Mouse (Mus musculus) gastrocnemius, postnatal 36 days (tissue): ENCODE results near the gene Car12. TPM values are rescaled to one million over a fixed set of nuclear protein-coding genes. Genes with fewer than 3 reads are reported as not detected.

Source experiments
- DNase-seq, 2 experiments: peaks; one replicate each; pipeline ENCODE4 v3.0.0; 2022
- intact Hi-C: fragments of 180-260 bp; cut with DNase I; formaldehyde crosslinking; loops from one replicate; pipeline ENCODE4 v1.15.1; 2025
- long read RNA-seq, 2 experiments: library from polyadenylated mRNA; stranded (forward); transcript quantifications; one replicate each; pipeline ENCODE4 v2.0.0; 2021
- total RNA-seq, 2 experiments: library from RNA; stranded (reverse); gene quantifications; 2 replicates each; pipeline ENCODE4 v1.2.3; 2021

Gene Car12
- under 1 TPM; 0.13 to 0.27 TPM for total RNA-seq
- long read RNA-seq, experiment 1, result 0 reads
- long read RNA-seq, experiment 2, result 0 reads

DNA sequence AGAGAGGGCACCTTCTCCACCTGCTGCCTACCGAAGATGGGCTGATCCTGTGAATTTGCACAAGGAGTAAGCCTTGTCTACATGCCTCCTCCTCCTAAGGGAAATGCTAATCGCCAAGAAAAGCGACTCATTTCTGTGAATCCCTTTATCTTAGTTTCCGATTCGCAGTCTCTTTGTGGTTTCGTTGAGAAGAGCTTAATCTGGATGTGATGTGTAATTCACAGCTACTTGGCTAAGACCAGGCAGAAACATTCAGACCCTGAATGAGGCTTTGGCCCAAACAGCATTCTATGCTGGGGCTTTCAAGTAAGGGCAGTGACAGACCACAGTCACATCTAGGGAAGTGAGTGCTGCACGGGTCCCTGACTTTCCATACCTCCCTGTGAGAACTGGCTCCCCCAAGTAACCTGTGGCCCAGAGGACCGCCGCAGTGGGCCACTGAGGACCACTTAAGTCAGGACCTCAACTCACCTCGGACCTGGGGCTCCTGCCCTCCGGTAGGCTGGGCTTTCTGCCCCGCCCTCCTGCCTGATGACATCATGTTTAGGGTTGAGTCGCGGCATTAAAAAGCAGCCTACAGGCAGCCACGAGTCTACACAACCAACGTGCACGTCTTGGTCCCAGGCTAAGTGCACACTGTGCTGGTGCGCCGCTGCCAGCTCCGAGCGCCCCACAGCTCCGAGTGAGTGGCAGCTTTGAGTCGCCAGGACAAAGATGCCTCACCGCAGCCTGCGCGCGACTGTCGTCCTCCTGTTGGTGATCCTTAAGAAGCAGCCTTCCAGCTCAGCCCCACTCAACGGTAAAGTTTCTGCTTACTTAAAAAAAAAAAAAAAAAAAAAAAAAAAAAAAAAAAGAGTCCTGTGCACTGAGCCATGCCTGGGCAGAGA, at the start of gene Car12:
Gene Car12, plus strand, starts transcription at position 552 of the 887 bp plus-strand sequence.
- no peak for DNase-seq
- intact Hi-C loops, result no loop called here

DNA sequence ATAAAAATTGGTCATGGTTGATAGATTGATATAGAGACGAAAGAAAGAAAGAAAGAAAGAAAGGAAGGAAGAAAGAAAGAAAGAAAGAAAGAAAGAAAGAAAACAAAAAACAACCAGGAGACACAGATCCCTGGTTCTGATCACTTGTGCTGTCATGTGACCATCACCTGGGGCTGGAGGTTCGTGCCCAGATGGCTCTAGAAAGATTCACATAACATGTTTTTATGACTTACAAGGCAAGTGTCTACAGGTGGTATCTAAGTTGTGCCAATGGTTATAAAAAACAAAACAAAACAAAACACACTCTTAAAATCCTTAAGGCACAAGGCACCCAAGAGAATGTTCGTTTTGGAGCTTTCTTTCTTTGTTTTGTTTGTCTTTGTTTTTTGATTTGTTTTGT, 49.7 kb upstream of the Car12 start:
- no peak for DNase-seq
- intact Hi-C loops, result no loop called here

DNA sequence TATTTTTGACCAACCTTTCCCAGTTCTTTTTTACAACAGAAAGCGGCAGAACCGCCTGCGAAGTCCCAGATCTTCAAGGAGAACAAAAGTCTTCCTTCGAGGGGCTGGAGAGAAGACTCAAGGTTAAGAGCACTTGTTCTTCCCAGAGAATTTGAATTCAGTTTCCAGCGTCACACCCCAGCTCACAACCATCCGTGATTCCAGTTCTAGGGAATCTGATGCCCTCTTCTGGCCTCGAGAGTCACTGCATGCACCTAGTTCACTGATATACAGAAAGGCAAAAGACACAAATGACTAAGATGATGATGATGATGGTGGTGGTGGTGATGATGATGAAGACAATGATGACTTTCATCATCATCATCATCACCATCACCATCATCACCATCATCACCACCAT, 48.9 kb upstream of the Car12 start:
- intact Hi-C loops, result no loop called here
- DNase-seq, result no peak

DNA sequence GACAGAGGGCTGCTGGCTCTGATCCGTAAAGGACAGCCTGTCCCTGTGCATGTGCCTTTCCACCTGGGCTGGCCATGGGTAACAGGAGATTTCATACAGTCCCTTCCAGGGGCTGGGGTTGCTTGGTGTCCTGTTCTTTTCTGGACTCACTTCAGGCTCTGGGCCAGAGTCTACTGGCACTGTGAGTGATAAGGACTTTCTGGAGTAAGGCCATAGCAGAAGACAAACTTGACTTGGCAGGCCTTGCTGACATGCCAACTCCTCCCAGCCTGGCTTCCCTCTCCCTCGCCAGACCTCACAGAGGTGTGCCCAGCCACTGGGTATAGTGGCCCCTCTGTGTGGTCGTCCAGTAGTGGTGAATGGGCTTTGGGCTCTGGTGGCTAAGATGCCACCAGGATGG, 47.3 kb upstream of the Car12 start:
- DNase-seq, result peak in 1 of 2 experiments; percentile 29

DNA sequence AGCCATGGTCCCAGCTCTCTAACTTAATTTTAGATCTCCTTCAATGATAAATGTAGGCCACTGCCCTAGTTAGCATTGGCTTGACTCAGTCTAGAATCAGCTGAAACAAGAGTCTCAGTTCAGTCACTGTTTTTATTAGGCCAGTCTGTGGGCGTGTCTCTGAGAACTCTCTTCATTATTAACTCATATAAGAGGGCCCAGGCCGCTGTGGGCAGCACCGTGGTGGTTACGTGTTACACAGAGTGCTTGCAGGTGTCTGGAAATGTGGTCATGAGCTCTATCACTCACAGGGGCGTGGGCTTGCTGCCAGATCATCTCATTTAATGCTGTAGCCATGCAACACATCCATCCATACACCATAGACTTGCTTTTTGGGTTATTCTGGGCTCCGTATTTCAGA, 46.4 kb upstream of the Car12 start:
- DNase-seq, result no peak
- intact Hi-C loops, result no loop called here

More for the DNA sequence above, 47.3 kb upstream of the Car12 start:
- intact Hi-C loops, result no loop called here

DNA sequence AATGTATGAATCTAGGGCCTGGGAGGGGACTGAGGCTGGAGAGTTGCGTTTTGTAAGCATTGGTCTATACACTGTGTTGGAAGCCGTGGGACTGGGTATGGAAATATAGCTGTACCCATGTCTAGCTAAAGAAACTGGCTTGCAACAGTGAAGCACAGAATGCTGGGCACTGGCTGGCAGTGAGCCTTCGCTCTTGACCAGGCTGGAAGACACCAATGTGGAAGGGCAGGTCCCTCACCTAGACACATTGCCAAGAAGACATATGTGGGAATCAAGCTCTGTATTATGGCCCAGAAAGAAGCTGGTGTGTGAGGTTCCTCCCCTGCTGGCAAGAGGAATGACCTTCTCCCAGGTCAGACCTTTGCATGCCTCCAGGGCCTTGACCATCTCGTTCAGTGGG, 45.6 kb upstream of the Car12 start:
- intact Hi-C loops, result no loop called here
- no peak for DNase-seq

DNA sequence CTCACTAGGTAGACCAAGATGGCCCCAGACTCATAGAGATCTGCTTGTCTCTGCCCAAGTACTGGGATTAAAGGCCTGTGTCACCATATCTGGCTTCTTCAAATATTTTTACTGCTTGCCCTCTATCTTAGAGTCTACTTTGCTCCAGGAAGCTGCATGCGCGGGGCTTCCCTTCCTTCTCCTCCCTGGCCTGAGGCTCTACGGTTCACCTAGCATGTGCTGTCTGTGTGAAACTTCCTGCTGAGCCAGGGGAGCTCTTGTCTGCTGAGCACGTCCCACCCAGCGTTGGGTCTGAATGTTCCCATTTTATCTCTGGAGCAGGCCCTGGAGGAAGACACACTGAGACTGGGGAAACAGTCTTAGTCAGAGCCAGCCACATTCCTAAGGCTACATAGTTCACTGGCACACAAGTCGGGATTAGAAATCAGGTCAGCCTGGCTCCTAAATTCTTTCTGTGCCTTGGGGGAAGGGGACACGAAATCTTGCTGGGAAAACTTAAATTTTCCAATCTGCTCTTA, 43.9 kb upstream of the Car12 start:
- DNase-seq, result no peak
- intact Hi-C loops, result no loop called here

DNA sequence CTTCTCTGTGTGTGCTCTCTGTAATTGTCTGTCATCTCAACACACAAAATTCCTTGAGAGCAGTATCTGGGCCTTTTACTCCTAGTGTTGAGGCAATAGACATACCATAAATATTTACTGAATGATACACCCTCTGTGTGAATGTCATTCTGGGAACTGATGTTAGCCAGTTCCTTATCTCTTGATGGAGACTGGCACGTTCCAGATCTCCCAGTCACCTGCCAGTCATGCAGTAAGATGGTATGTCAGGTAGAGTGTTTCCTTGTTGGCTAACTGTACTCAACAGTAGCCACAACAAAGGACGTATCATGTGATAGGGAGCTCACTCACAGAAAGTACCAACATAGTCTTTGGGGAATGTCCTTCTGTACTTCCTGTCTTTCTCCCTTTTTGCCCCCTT, 39.7 kb upstream of the Car12 start:
- DNase-seq, result no peak
- intact Hi-C loops, result no loop called here

DNA sequence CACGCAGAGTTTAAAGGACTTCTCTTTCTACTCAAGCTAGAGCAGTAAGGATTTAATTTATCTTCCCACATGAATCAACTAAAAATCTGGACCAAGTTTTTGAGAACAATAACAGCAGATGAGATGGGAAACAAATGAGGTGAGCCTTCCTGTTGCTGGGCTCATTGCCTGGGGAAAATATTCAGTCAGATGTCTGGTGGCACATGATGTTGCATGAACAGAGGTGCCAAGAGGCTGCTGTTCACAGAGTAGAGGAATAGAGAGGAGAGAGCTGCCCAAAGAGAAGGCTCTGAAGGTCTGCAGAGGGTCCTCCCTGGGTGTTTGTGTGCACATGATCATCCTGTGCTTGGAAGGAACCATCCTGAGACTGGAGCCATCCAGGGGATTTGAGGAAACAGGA, 37.9 kb upstream of the Car12 start:
- DNase-seq, result no peak
- intact Hi-C loops, result no loop called here

DNA sequence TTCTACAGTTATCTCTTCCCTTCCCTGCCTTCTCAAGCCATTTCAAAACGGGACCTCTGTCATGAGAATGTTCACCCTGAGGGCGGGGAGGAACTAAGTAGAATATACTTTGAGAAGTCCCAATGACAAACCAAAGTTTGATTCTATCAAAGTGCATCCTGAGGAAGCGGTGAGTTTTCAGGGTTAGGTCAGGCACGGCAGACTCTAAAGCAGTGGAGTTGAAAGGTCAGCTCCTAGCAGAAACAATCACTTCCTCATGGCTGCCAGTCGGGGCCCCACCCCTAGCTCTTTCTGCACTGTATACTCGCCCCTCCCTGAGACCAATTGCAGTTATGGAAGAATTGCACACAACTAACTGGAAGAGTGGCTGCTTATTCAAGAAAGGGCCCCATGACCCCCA, 33.4 kb upstream of the Car12 start:
- no peak for DNase-seq
- intact Hi-C loops, result no loop called here

DNA sequence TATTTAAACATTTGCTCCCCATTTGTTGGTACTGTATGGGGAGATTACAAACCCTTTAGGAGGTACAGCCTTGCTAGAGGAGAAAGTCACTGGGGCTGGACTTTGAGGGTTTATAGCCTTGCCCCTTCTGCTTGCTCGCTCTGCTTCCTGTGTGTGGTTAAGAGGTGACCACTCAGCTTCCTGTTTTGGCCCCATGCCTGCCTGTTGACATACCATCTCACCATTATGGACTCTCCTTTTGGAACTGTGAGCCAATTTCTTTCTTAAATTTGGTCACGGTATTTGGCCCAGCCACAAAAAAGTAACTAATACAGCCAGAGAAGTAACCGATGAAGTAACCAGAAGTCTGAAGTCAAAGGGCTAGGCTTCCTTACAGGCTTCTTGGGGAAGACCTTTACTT, 30.7 kb upstream of the Car12 start:
- DNase-seq, result no peak
- intact Hi-C loops, result no loop called here

DNA sequence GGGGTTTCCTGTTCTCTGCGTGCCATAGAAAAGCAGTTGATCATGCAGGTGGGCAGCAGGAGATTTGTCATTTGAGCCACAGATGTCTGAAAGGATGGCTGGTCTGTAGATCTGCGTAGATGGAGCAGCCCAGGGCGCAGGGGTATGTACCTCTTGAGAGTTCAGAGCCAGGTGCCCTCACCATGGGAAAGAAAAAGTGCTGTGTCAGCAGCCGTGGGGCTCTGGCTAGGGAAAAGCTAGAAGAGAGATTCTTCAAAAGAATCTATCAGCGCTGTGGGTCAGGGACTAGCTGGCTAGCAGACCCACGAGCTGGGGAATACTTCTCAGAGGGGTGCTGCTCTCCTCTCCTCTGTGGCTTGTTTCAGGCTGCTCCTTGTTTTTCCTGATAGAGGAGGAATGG, 27.8 kb upstream of the Car12 start:
- intact Hi-C loops, result no loop called here
- DNase-seq, result no peak

DNA sequence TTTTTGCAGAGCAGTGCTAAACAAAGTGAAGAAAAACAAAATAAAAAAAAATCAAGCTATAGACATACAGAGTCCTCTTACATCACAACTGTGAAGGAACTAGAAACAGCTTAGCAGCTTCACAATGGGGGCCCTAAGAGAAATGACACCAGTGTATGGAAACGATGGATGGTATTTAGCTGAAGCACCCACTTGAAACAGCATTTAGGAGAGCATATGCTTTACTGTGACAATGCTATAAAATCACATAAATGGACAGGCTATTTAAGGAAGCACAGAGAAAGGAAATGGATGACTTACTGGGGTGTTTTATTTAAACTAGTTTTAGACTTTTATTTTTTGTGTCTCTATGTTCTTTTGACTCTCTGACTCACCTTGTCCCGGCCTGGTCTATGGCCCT, 25.8 kb upstream of the Car12 start:
- intact Hi-C loops, result no loop called here
- no peak for DNase-seq

DNA sequence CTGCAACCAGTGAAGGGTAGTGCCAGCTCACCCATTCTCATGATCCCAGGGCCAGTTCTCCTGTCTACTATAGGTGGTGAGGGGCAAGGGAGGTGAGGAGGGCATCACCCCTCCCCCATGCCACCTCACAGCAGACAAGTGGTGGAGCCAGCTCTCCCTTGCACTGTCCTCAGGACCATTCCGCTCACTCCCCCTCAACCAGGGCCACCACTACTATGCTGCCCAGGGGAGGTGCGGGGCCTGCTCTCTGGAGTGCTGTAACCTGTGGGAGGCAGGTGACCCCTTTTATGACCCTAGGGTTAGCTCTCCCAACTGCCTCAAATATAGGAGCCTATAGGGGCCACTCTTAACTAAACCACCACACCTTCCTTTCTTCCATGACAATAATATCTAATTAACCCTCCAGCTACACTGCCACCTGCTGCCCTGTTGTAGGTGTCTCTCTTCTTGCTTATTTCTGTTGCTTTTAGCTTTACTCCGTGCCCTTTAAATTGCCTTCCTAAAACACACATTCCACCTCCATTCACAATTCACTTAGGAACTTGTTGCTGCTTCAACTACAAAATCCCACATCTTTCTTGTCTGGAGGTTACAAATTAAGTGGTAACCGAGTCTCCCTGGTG, 21.7 kb upstream of the Car12 start:
- intact Hi-C loops, result loop anchor here (5.0 kb wide), 1 partner anchor 34 kb away; no protein-coding TSS in a partner anchor
- DNase-seq, result no peak

DNA sequence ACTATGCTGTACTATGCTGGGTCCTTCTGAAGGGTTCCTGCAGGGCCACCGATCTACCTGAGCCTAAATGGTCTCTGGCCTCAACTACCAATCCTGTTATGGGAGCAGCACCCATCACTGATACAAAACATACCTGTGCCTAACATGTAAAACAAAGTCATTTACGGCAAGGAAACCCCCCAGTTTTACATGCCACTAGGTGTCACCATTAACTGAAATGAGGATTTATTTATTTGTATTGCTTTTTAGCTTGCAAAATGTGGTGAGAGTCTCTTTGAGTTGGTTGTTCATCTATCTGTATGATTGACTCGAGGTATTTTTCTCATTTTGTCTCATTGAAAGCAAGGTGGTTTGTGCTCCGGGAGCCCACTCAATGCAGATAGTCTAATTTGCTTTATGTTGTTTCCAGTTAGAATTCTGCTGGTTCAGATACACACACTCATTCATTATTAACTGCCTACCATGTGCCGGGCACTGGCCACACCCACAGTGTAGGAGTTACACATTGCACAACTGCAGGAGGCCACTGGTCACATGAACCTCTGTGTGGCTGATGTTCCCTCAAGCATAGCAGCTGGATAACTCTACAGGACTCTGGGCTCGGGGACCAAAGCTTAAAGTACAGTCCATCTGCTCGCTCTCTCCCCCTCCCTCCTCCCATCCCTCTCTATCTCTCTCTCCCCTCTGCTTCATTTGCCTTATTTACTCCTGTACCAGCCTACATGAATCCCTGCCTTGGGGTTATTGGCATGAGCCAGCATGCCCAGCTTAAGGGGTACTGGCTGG, 15.9 kb upstream of the Car12 start:
- intact Hi-C loops, result no loop called here
- no peak for DNase-seq

DNA sequence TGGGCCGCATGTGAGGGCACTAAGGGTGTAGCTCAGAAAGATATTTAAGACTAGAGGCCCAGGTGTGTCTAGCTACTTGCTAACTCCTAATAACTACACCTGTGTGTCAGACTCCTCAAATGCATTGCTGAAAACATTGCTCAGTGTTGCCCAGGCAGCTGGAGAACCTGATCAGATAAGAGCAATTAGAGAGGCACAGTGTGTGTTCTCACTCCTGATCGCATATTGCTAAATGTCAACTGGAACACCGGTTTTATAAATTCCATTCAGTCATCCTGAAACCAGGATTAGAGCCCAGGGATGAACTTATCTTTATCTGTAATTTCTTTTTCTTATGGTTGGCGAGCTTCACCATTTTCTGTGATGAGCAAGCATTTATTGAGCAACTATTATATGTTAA, 13.7 kb upstream of the Car12 start:
- intact Hi-C loops, result no loop called here
- no peak for DNase-seq

DNA sequence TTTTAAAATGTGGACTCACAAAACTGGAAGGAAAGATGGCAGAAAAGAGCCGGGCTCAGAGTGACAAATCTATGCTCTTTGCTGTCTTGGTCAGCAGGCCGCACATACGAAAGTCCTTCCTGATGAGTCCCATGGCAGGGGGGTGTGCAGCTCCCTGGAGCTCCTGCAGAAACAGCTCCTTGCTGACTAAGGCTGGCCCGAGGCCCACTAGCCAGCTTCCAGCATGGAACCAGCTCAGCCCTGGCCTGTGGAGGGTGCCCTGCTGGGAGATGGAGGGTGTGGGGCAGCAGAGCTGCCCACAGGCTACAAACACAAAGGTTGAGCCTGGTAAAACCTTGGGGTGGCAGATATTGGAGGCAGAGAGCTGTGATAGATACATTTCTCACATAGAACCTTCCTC, 10.5 kb upstream of the Car12 start:
- DNase-seq, result no peak
- intact Hi-C loops, result no loop called here

DNA sequence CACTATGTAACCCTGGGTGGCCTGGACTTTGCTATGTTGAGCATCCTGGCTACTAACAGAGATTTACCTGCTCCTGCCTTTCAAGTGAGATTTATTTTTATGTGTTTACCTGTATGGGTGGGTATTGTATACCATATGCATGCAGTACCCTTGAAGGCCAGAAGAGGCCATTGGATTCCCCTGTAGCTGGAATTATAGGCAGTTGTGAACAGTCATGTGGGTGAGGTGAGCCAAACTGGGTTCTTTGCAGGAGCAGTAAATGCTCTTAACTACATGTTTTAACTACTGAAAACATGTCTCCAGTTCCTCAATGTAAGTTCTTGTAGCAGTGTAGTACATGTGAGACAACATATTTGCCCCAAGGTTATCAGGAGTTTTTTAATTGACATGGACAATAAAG, 8.1 kb upstream of the Car12 start:
- intact Hi-C loops, result loop anchor here (5.0 kb wide), 2 partner anchors 58 to 82 kb away; no protein-coding TSS in a partner anchor
- DNase-seq, result no peak

DNA sequence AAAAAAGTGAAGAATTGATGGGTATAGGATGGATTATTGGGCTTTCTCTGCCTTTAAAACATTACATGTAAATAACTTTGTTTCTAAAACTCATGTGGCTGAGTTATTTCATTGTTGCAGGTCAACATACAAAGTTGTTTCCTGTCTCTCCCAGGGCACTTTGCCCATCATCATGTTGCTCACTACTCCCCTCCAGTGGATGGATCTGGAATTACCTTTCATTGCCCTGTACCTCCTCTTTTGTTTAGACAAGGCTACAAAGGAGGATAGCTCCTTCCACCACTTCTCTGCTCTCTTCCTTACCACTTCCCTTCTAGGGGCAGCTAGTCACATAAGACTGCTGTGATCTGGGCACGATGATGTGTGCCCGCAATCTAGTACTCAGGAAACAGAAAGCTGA, 7.7 kb upstream of the Car12 start:
- intact Hi-C loops, result loop anchor here (5.0 kb wide), 2 partner anchors 58 to 82 kb away; no protein-coding TSS in a partner anchor
- DNase-seq, result peak; percentile 36 to 41

DNA sequence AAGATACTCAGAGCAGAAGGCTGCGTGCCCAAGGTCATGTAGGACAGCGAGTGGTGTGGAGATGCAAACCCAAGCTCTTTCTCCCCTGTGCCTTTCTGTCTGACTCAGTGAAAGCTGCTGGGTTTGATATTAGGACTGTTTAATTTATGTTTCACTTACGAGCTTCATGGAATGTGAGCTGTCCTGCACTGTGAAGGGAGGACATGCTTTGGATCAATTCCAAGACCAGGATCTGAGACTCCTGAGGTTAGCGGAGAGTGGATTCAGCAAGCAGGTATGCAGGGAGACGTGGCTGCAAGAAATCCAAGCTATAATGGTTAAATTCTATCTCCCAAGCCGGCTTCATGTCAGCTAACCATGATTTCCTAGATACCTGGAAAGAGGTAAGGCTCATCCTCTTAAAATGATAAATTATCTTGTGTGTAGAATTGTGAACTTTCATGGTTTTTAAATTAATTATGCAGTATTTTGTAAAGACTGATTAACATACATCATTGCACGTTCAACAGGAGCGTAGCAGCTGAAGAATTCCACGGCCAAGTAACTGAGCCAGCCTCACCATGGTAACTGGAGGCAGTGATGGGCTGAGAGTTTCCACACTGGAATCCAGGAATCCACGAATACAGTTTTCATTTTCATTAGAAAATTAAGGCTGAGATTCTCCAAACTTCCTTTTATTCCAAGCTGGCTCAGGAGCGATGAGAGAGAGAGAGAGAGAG, 5.3 kb upstream of the Car12 start:
- intact Hi-C loops, result loop anchor here (5.0 kb wide), 2 partner anchors 61 to 79 kb away; no protein-coding TSS in a partner anchor

More for the DNA sequence above, 5.3 kb upstream of the Car12 start:
- no peak for DNase-seq
